Mouse (Mus musculus) limb, embryonic 12.5 days (tissue): ENCODE results near the gene S100a3. TPM values are rescaled to one million over a fixed set of nuclear protein-coding genes. Genes with fewer than 3 reads are reported as not detected.
A peak's percentile ranks its signal among the peaks of the same experiment; 100 is the strongest.

ENCODE experiments used
- ATAC-seq: fragments of 200-750 bp; cut with Nextera tagmentation; 2 replicates; pipeline ENCODE4 v1.8.0; 2017; ENCODE audit warnings: low read depth, moderate TSS enrichment; ENCODE audit not compliant: insufficient number of reproducible peaks, insufficient read depth, low FRiP score, low TSS enrichment
- H3K27ac ChIP-seq: fragments of 300-500 bp; sonication (generic); 2 replicates; pipeline ENCODE4 v1.5.1; 2016; ENCODE audit warnings: mild to moderate bottlenecking, moderate library complexity
- H3K27me3 ChIP-seq: fragments of 300-500 bp; sonication (generic); 2 replicates; pipeline ENCODE4 v1.6.1; 2016; ENCODE audit warnings: mild to moderate bottlenecking, moderate library complexity
- H3K36me3 ChIP-seq: fragments of 300-500 bp; sonication (generic); 2 replicates; pipeline ENCODE4 v1.6.1; 2016; ENCODE audit warnings: mild to moderate bottlenecking, moderate library complexity
- H3K4me1 ChIP-seq: fragments of 300-500 bp; sonication (generic); replicated peaks from 2 replicates; pipeline ENCODE4 v1.6.1; 2016
- H3K4me2 ChIP-seq: fragments of 300-500 bp; sonication (generic); 2 replicates; pipeline ENCODE4 v1.6.1; 2016; ENCODE audit warnings: mild to moderate bottlenecking, moderate library complexity
- H3K4me3 ChIP-seq: fragments of 300-500 bp; sonication (generic); replicated peaks from 2 replicates; pipeline ENCODE4 v1.5.1; 2016; ENCODE audit warnings: mild to moderate bottlenecking
- H3K9ac ChIP-seq: fragments of 300-500 bp; sonication (generic); replicated peaks from 2 replicates; pipeline ENCODE4 v1.6.1; 2016; ENCODE audit warnings: mild to moderate bottlenecking, moderate library complexity
- H3K9me3 ChIP-seq: fragments of 300-500 bp; sonication (generic); 2 replicates; pipeline ENCODE4 v1.6.1; 2016; ENCODE audit warnings: mild to moderate bottlenecking, moderate library complexity
- WGBS: fragments of 180-500 bp; shearing (Covaris S2); methylation state at CpG from one replicate; pipeline ENCODE4 v1.1.7; 2016; 5-methylcytosine and 5-hydroxymethylcytosine counted together
- polyA plus RNA-seq: library from polyadenylated mRNA; unstranded; fragments of >200 nt; fragmentation: Nextera tagmentation; extraction: Ambion mirVana; gene quantifications from 2 replicates; pipeline ENCODE4 v1.2.1, GENCODE M21; 2016

The S100a3 gene
- polyA plus RNA-seq, 1 experiment from 2014 or later = 0.16 TPM

DNA sequence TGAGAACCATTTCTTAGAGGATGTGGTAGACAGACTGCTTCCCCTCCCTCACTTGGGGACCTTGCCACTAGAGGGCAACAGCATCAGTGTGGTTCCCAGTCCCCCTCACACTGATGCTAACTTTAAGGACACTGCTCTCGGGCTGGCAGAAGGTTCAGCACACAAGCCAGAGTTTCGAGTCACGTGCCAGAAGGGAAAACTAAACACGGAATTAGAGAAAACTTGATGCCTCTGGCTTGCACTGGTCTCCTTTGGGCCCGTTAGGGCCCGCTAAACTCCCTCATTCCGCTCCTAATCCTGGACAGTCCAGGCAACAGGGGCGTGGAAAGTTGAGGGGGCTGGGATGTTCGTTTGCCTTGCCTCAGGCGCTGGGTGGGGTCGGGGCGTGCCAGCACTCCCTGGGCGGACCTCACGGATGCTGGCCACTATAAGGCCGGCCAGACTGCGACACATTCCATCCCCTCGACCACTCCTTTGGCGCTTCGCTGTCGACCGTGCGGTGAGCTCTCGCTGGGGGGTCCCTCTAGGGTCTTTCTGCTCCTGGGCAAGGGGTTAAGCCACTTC lies 52.4 kb downstream of the S100a3 start, which contains the start of gene S100a6:
TSS of gene S100a6 (plus strand) at position 155 of the 564 bp plus-strand sequence.
- Histone ChIP-seq H3K9me3 (0 out of 2 replicates have a peak, but pooled peaks cover 2% of the 10 kb centered on the region), H3K36me3 (no peaks in the 10 kb centered on the region), H3K9ac (peak within 1 kb of the TSS; percentile 48), H3K4me2 (peak within 1 kb of the TSS; percentile 78), H3K27me3 (no peaks in the 10 kb centered on the region), H3K4me1 (peaks cover 17% of the 10 kb centered on the region), H3K4me3 (peak within 1 kb of the TSS; percentile 42), H3K27ac (no peak within 1 kb of the TSS)
- ATAC-seq = peak; percentile 77; the same call in 1 of the 2 replicates
- under 1% methylated on average over 23 of the region's 23 CpGs for WGBS

DNA sequence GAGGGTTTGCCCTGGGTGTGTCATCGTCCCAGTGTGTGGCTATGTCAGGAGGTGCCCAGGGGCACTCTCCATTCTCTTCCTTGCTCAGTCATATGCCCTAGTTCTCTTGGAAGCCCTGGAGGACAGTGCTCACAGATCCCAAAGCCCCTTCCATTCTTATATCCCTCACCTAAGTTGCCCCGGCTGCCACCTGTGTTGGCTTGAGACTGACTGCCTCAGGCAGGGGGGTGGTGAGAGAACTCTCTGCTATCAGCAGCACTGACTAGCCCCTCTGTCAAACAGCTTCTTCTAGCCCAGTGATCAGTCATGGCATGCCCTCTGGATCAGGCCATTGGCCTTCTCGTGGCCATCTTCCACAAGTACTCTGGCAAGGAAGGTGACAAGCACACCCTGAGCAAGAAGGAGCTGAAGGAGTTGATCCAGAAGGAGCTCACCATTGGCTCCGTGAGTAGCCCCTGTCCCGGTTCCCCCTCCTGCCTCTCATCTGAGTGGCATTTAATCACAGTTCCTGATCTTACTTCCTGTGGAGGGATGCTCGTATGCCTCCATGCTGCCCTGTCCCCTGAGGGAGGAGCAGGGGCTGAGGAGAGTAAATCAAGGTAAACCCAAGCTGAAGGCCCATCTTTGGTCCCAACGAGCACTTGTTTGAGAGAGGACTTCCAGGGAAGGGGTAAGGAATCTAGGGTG lies 53.2 kb downstream of the S100a3 start:
- Histone ChIP-seq H3K9ac (no peak overlapping the region), H3K4me1 (peaks cover 17% of the 10 kb centered on the region), H3K27me3 (no peaks in the 10 kb centered on the region), H3K4me3 (peak overlapping the region; percentile 42), H3K4me2 (peak overlapping the region; percentile 78), H3K27ac (no peak overlapping the region), H3K9me3 (0 out of 2 replicates have a peak, but pooled peaks cover 2% of the 10 kb centered on the region), H3K36me3 (no peaks in the 10 kb centered on the region)
- ATAC-seq = no peak; the same call in 1 of the 2 replicates
- WGBS = 60% methylated on average over 7 of the region's 7 CpGs

DNA sequence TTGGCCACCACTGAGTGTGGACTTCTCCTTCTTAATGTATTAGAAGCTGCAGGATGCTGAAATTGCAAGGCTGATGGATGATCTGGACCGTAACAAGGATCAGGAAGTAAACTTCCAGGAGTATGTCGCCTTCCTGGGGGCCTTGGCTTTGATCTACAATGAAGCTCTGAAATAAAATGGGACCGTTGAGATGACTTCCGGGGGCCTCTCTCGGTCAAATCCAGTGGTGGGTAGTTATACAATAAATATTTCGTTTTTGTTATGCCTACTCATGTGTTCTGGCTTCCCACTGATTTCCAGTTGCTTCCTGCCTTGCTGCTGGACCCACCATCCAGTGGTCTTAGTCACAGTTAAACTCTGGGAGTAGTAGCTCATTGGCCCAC lies 53.8 kb downstream of the S100a3 start:
- 83% methylated on average over 6 of the region's 6 CpGs for WGBS
- no peak for ATAC-seq
- Histone ChIP-seq H3K9ac (no peak overlapping the region), H3K4me1 (peaks cover 17% of the 10 kb centered on the region), H3K36me3 (no peaks in the 10 kb centered on the region), H3K27ac (no peak overlapping the region), H3K27me3 (no peaks in the 10 kb centered on the region), H3K4me3 (no peak overlapping the region), H3K9me3 (0 out of 2 replicates have a peak, but pooled peaks cover 2% of the 10 kb centered on the region), H3K4me2 (no peak overlapping the region)

DNA sequence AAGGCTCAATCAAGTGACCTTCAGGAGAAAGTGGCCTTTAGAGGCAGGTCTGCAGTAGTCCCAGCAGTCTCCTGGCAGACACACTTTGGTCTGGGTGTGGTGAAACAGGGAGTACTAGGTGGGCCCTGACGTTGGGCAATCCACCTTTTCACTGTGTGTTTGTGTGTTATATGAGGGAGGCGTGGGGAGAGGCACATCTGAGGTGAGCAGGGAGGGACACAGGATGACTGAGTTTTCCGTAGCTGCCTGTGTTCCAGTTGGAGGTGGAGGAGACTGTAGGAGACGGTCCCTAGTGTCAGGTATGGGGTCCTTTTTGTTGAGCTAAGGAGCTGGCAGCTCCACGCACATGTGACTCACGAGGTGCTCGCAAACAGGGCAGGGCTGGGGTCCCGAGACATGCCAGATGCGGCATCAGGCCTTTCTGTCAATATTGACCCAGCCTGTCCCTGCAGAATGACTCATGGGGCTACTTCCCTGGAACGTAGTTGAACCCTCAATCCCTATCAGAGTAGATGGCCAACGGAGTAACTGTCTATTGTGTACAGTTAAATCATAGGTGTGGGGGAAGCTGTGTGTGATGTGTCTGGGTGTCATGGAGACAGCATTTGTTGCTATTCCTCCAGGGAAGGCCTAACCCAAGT lies 54.4 kb downstream of the S100a3 start:
- 0 out of 2 replicates have a peak, but pooled peaks cover 2% of the 10 kb centered on the region for H3K9me3 ChIP-seq
- H3K27ac ChIP-seq = no peak overlapping the region
- no peak overlapping the region for H3K4me2 ChIP-seq
- H3K4me3 ChIP-seq = no peak overlapping the region
- no peak overlapping the region for H3K9ac ChIP-seq
- 74% methylated on average over 11 of the region's 11 CpGs for WGBS
- H3K4me1 ChIP-seq = peaks cover 17% of the 10 kb centered on the region
- no peaks in the 10 kb centered on the region for H3K36me3 ChIP-seq
- H3K27me3 ChIP-seq = no peaks in the 10 kb centered on the region
- ATAC-seq = no peak

DNA sequence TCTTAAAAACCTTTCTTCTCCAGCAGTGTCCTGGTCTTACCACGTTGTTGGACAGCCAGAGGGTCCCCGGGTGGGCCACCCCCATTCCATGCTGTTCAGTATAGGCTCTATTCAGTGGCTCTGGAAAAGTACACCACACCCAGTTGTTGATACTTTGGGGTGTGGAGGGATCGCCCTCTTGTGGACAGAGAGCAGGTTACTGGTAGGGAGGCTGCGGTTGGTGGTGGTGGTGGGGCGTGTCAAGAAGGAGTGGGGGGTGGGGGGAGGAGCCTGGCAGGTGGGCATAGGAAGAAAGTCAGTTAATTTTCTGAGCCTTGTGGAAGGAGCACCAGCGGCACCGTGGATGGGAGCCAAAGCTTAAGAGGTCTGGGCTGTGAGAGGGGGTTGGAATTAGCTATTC lies 55.0 kb downstream of the S100a3 start:
- no peak overlapping the region for H3K4me2 ChIP-seq
- peak; percentile 39 for ATAC-seq
- 9% methylated on average over 7 of the region's 7 CpGs for WGBS

DNA sequence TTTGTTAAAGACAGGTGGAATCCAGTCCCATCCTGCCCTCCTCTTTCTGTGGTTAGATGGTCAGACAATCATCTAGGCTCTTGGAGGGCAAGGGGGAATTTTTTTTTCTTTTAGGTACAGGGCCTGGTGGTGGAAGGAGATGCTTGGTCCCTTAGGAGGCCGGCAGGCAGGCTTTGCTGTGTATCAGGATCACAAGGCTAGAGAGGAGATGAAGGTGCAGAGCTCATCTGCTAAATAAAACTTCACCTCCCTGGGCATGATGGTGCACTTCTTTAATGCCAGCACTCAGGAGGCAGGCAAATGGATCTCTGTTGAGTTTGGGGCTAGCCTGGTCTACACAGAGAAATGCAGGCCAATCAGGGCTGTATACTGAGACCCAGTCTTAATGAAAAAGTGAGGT lies 55.5 kb downstream of the S100a3 start:
- Histone ChIP-seq H3K4me3 (no peak overlapping the region), H3K27ac (no peak overlapping the region), H3K4me2 (no peak overlapping the region), H3K4me1 (peaks cover 11% of the 10 kb centered on the region; the same call in 1 of the 2 replicates), H3K27me3 (no peaks in the 10 kb centered on the region), H3K9ac (no peak overlapping the region), H3K36me3 (no peaks in the 10 kb centered on the region), H3K9me3 (0 out of 2 replicates have a peak, but pooled peaks cover 2% of the 10 kb centered on the region)
- no peak for ATAC-seq
- WGBS = 95% methylated on average over 1 of the region's 1 CpGs

More for the DNA sequence above, 55.0 kb downstream of the S100a3 start:
- Histone ChIP-seq H3K4me1 (peaks cover 16% of the 10 kb centered on the region), H3K27me3 (no peaks in the 10 kb centered on the region), H3K9me3 (0 out of 2 replicates have a peak, but pooled peaks cover 2% of the 10 kb centered on the region), H3K4me3 (no peak overlapping the region), H3K36me3 (no peaks in the 10 kb centered on the region), H3K27ac (no peak overlapping the region), H3K9ac (no peak overlapping the region)

DNA sequence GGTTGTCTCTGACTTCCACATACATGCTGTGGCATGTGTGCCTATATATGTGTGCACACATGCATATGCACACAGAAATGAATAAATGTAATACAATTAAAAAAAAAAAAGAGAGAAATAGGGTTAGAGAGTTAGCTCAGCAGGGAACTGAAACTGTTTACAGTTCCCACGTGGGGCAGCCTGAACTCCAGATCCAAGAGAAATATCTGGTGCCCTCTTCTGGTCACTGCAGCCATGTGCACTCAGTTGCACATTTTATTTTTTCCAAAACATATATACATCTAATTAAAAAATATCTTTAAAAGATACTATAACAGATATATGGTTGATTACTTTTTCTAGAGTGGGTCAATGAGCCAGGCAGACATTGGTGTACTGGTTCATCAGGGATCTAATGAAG lies 57.2 kb downstream of the S100a3 start:
- no peak for ATAC-seq
- no peak overlapping the region for H3K4me3 ChIP-seq
- H3K9me3 ChIP-seq = 0 out of 2 replicates have a peak, but pooled peaks cover 2% of the 10 kb centered on the region
- WGBS = 22% methylated on average over 1 of the region's 1 CpGs
- no peaks in the 10 kb centered on the region for H3K27me3 ChIP-seq
- H3K27ac ChIP-seq = no peak overlapping the region
- H3K9ac ChIP-seq = no peak overlapping the region
- no peak overlapping the region for H3K4me2 ChIP-seq
- no peaks in the 10 kb centered on the region for H3K36me3 ChIP-seq
- H3K4me1 ChIP-seq = peaks cover 11% of the 10 kb centered on the region; the same call in 1 of the 2 replicates

DNA sequence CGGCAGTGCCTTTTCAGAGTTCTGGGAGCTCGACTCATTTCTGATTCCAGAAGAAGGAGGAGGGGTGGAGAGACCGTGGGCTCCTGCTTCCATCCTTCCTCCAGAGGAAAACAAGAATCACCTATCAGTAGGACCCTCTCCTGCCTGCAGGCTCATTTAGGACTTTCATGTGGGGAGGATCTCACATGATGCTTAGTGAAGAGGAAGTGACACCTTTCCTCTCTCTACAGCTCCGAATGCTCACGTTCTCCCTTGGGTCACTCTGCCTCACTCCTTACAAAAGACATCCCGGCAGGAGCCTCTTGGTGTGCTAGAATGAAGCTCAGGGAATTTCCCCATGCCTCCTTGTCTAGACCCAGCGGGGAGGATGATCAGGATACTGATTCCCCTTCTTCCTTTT lies 61.2 kb downstream of the S100a3 start:
- H3K4me1 ChIP-seq = peaks cover 11% of the 10 kb centered on the region
- no peak overlapping the region for H3K4me2 ChIP-seq
- no peaks in the 10 kb centered on the region for H3K27me3 ChIP-seq
- no peak for ATAC-seq
- no peak overlapping the region for H3K27ac ChIP-seq
- no peak overlapping the region for H3K9ac ChIP-seq
- H3K9me3 ChIP-seq = 0 out of 2 replicates have a peak, but pooled peaks cover 2% of the 10 kb centered on the region
- no peaks in the 10 kb centered on the region for H3K36me3 ChIP-seq
- 55% methylated on average over 7 of the region's 7 CpGs for WGBS
- no peak overlapping the region for H3K4me3 ChIP-seq

DNA sequence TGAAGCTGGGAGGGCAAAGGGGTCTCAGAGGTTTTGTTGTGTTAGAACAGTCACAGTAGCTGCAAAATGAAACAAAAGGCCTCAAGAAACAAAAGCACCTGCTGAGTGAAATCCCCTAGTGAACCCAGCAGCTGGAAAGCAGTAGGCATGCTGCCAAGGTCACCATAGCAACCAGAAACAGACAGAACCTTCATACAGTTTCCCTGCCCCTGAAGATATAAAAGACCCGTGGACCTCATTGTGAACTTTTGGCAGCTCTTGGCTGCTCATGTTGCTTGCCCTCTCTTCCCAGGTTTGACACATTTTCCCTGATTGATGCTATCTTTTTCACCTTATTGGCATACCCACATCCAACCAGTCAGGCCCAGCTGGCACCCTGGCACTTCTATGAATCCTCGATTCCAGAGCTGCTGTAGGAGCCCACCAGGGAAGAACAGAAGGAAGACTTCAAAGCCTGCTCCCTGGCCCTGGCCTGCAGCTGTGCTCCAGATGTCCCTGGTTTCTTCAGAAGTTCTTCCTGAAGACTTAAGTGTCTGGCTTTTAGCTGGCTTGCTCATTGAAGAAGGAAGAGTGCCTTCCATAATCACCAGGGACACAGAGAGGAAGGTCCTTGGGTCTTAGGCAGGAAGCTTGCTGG lies 63.2 kb downstream of the S100a3 start:
- no peak overlapping the region for H3K4me3 ChIP-seq
- H3K9me3 ChIP-seq = no peaks in the 10 kb centered on the region
- H3K27me3 ChIP-seq = no peaks in the 10 kb centered on the region
- ATAC-seq = 0 out of 2 replicates have a peak, but pooled peaks have one; percentile 37
- no peaks in the 10 kb centered on the region for H3K36me3 ChIP-seq
- H3K4me1 ChIP-seq = peaks cover 11% of the 10 kb centered on the region
- peak overlapping the region; percentile 3; the same call in 1 of the 2 replicates for H3K27ac ChIP-seq
- H3K9ac ChIP-seq = no peak overlapping the region
- H3K4me2 ChIP-seq = no peak overlapping the region
- 6% methylated on average over 2 of the region's 2 CpGs for WGBS

DNA sequence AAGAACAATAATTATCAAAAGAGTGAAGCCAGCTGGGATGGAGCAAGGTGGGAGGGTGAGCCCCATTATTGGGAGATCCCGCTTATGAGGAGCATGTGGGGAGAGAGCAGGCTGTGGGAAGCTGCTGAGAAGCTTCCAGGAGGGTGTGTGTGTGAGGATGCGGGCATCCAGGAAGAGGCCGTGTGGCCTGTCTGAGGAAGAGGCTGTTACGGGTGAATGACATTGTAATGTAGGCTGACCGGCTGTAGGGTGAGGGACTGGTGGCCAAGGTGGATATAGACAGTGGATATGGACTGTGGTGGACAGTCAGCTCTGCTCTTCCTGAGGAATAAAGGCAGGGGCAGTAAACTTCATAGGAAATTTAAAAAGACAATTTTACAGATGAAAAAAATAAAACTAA lies 65.1 kb downstream of the S100a3 start:
- H3K4me1 ChIP-seq = peaks cover 11% of the 10 kb centered on the region
- H3K27ac ChIP-seq = no peak overlapping the region
- ATAC-seq = no peak
- no peak overlapping the region for H3K4me3 ChIP-seq
- no peak overlapping the region; the same call in 1 of the 2 replicates for H3K9ac ChIP-seq
- 75% methylated on average over 5 of the region's 5 CpGs for WGBS
- no peaks in the 10 kb centered on the region for H3K36me3 ChIP-seq
- H3K9me3 ChIP-seq = no peaks in the 10 kb centered on the region
- no peak overlapping the region for H3K4me2 ChIP-seq
- no peaks in the 10 kb centered on the region for H3K27me3 ChIP-seq
